Mouse (Mus musculus) myocyte (in vitro differentiated cells): ENCODE measurements around the gene Elovl6. TPM values are rescaled to one million over a fixed set of nuclear protein-coding genes. Genes with fewer than 3 reads are reported as not detected.

ENCODE experiments used
- H3K27me3 ChIP-seq: one replicate; pipeline ENCODE4 v1.6.1; 2011; ENCODE audit not compliant: control insufficient read depth, insufficient read depth, insufficient read length
- H3K36me3 ChIP-seq: one replicate; pipeline ENCODE4 v1.6.1; 2011; ENCODE audit not compliant: control insufficient read depth, insufficient read depth
- H3K4me2 ChIP-seq: one replicate; pipeline ENCODE4 v1.6.1; 2011; ENCODE audit warnings: low read depth, control low read depth
- H3K4me3 ChIP-seq: one replicate; pipeline ENCODE4 v1.5.1; 2011; ENCODE audit warnings: mild to moderate bottlenecking, control low read depth, moderate library complexity
- H3K79me2 ChIP-seq: one replicate; pipeline ENCODE4 v1.6.1; 2011; ENCODE audit not compliant: control insufficient read depth, insufficient read depth
- H3ac ChIP-seq: one replicate; pipeline ENCODE4 v1.6.1; 2011; ENCODE audit not compliant: control insufficient read depth, insufficient read length
- CEBPB ChIP-seq: IDR thresholded peaks from 2 replicates; pipeline ENCODE4 v1.6.1; 2011; ENCODE audit warnings: mild to moderate bottlenecking, moderate library complexity; ENCODE audit not compliant: poor library complexity, insufficient read depth, severe bottlenecking
- E2F4 ChIP-seq: IDR thresholded peaks from one replicate; pipeline ENCODE4 v1.6.1; 2011; ENCODE audit warnings: mild to moderate bottlenecking, control low read depth, moderate library complexity; ENCODE audit not compliant: insufficient read depth
- MAX ChIP-seq: IDR thresholded peaks from one replicate; pipeline ENCODE4 v1.6.1; 2011; ENCODE audit warnings: low read depth, mild to moderate bottlenecking, control low read depth
- MYOD1 ChIP-seq, 3 experiments: IDR thresholded peaks; one replicate each; pipeline ENCODE4 v1.6.1; 2011; ENCODE audit warnings: control low read depth in 2 of 3, low read depth in 2 of 3, mild to moderate bottlenecking in 2 of 3, moderate library complexity in 1 of 3; ENCODE audit not compliant: insufficient read length in 2 of 3, control insufficient read depth in 1 of 3
- MYOG ChIP-seq, 3 experiments: IDR thresholded peaks; one replicate each; pipeline ENCODE4 v1.6.1; 2011; ENCODE audit warnings: control low read depth in 2 of 3, low read depth in 2 of 3, mild to moderate bottlenecking in 2 of 3; ENCODE audit not compliant: insufficient read length in 2 of 3, control insufficient read depth in 1 of 3, insufficient read depth in 1 of 3
- POLR2A ChIP-seq: IDR thresholded peaks from one replicate; pipeline ENCODE4 v1.6.1; 2011; ENCODE audit warnings: low read depth, mild to moderate bottlenecking, control low read depth, moderate library complexity; ENCODE audit not compliant: insufficient read length
- POLR2AphosphoS2 ChIP-seq: IDR thresholded peaks from one replicate; pipeline ENCODE4 v1.6.1; 2011; ENCODE audit warnings: low read depth, control low read depth; ENCODE audit not compliant: insufficient read length
- REST ChIP-seq: IDR thresholded peaks from one replicate; pipeline ENCODE4 v1.6.1; 2011; ENCODE audit warnings: mild to moderate bottlenecking, control low read depth, moderate library complexity; ENCODE audit not compliant: insufficient read depth, insufficient read length
- SRF ChIP-seq: IDR thresholded peaks from one replicate; pipeline ENCODE4 v1.6.1; 2011; ENCODE audit warnings: low read depth; ENCODE audit not compliant: control insufficient read depth, insufficient read length
- TCF12 ChIP-seq: IDR thresholded peaks from one replicate; pipeline ENCODE4 v1.6.1; 2011; ENCODE audit warnings: mild to moderate bottlenecking, control low read depth; ENCODE audit not compliant: poor library complexity, insufficient read depth, severe bottlenecking
- TCF3 ChIP-seq: IDR thresholded peaks from one replicate; pipeline ENCODE4 v1.6.1; 2011; ENCODE audit warnings: low read depth, control low read depth; ENCODE audit not compliant: insufficient read length
- USF1 ChIP-seq: IDR thresholded peaks from one replicate; pipeline ENCODE4 v1.6.1; 2011; ENCODE audit warnings: low read depth, mild to moderate bottlenecking, control low read depth, moderate library complexity
- polyA plus RNA-seq: library from polyadenylated mRNA; unstranded; fragments of >200 nt; fragmentation: generic; extraction: Trizol; gene quantifications from one replicate; pipeline ENCODE4 v1.2.1, GENCODE M21; 2012; ENCODE audit warnings: missing spikeins

Elovl6 gene
- polyA plus RNA-seq, 1 experiment, result 6.8 TPM

GRCm38 (mm10) chr3:129557566-129557965 lies 25.4 kb downstream of the Elovl6 start:
- H3ac ChIP-seq, result no peak overlapping the region
- TF ChIP-seq MAX (no peak), POLR2A (no peak), CEBPB (no peak), MYOG (IDR thresholded peaks at IDR 0.05; ENCODE audit: control insufficient read depth in 1 of 3, insufficient read depth in 1 of 3, insufficient read length in 2 of 3, low read depth in 2 of 3) (no peak), POLR2AphosphoS2 (no peak), MYOD1 (IDR thresholded peaks at IDR 0.05; ENCODE audit: control insufficient read depth in 1 of 3, insufficient read length in 2 of 3, low read depth in 2 of 3) (no peak), SRF (no peak), REST (no peak), E2F4 (no peak), TCF3 (no peak), TCF12 (no peak)
- peaks cover 18% of the 10 kb centered on the region for H3K79me2 ChIP-seq
- H3K4me2 ChIP-seq, result no peak overlapping the region
- no peaks in the 10 kb centered on the region for H3K27me3 ChIP-seq
- H3K36me3 ChIP-seq, result peaks cover 13% of the 10 kb centered on the region
- H3K4me3 ChIP-seq, result no peak overlapping the region

- no peak overlapping the region for H3K4me3 ChIP-seq
- peaks cover 18% of the 10 kb centered on the region for H3K79me2 ChIP-seq
- no peaks in the 10 kb centered on the region for H3K27me3 ChIP-seq
- no peak for TF ChIP-seq USF1
- no peak for TF ChIP-seq TCF3
- TF ChIP-seq POLR2A, result no peak
- no peak for TF ChIP-seq MAX
- H3ac ChIP-seq, result no peak overlapping the region
- no peak overlapping the region for H3K4me2 ChIP-seq
- peaks cover 15% of the 10 kb centered on the region for H3K36me3 ChIP-seq
Observed at GRCm38 (mm10) chr3:129558016-129558955, 26.1 kb downstream of the Elovl6 start.

- Histone ChIP-seq H3K79me2 (peaks cover 12% of the 10 kb centered on the region), H3ac (no peak overlapping the region), H3K27me3 (no peaks in the 10 kb centered on the region), H3K4me3 (no peak overlapping the region), H3K4me2 (no peak overlapping the region), H3K36me3 (peaks cover 15% of the 10 kb centered on the region)
- TF ChIP-seq REST (no peak), POLR2A (no peak), MAX (no peak), SRF (no peak), CEBPB (no peak), MYOD1 (IDR thresholded peaks at IDR 0.05; ENCODE audit: control insufficient read depth in 1 of 3, insufficient read length in 2 of 3, low read depth in 2 of 3) (no peak), TCF3 (no peak), E2F4 (no peak), TCF12 (no peak)
Observed at GRCm38 (mm10) chr3:129560068-129560467, 27.9 kb downstream of the Elovl6 start.

GRCm38 (mm10) chr3:129561011-129561410 lies 28.9 kb downstream of the Elovl6 start:
- H3K36me3 ChIP-seq, result peaks cover 15% of the 10 kb centered on the region
- TF ChIP-seq POLR2AphosphoS2 (no peak), TCF12 (no peak), CEBPB (no peak), SRF (no peak), MYOG (IDR thresholded peaks at IDR 0.05; ENCODE audit: control insufficient read depth in 1 of 3, insufficient read depth in 1 of 3, insufficient read length in 2 of 3, low read depth in 2 of 3) (no peak), REST (no peak), MAX (no peak), POLR2A (no peak), E2F4 (no peak), TCF3 (no peak), MYOD1 (IDR thresholded peaks at IDR 0.05; ENCODE audit: control insufficient read depth in 1 of 3, insufficient read length in 2 of 3, low read depth in 2 of 3) (no peak), USF1 (no peak)
- H3K79me2 ChIP-seq, result peaks cover 12% of the 10 kb centered on the region
- no peak overlapping the region for H3ac ChIP-seq
- no peaks in the 10 kb centered on the region for H3K27me3 ChIP-seq
- H3K4me3 ChIP-seq, result no peak overlapping the region
- no peak overlapping the region for H3K4me2 ChIP-seq

GRCm38 (mm10) chr3:129561853-129562252 lies 29.7 kb downstream of the Elovl6 start:
- Histone ChIP-seq H3K4me2 (no peak overlapping the region), H3K36me3 (peaks cover 11% of the 10 kb centered on the region), H3K27me3 (no peaks in the 10 kb centered on the region), H3K79me2 (peaks cover 14% of the 10 kb centered on the region), H3K4me3 (no peak overlapping the region), H3ac (no peak overlapping the region)
- TF ChIP-seq POLR2A (no peak), REST (no peak), MAX (no peak), POLR2AphosphoS2 (no peak), CEBPB (no peak), TCF12 (no peak), USF1 (no peak), TCF3 (no peak), SRF (no peak), MYOG (IDR thresholded peaks at IDR 0.05; ENCODE audit: control insufficient read depth in 1 of 3, insufficient read depth in 1 of 3, insufficient read length in 2 of 3, low read depth in 2 of 3) (no peak), E2F4 (no peak), MYOD1 (IDR thresholded peaks at IDR 0.05; ENCODE audit: control insufficient read depth in 1 of 3, insufficient read length in 2 of 3, low read depth in 2 of 3) (no peak)
